Mouse (Mus musculus): ENCODE data around the gene Nde1.

GRCm38 (mm10) chr16:14143298-14143697 is 19.8 kb upstream of the Nde1 start:
- TF ChIP-seq CTCF (IDR thresholded peaks at IDR 0.05), result no peak
- no peak for TF ChIP-seq EP300 (IDR thresholded peaks at IDR 0.05)
